Mouse (Mus musculus) gastrocnemius, postnatal 4 days (tissue): ENCODE measurements around the gene Sult1a1. TPM values are rescaled to one million over a fixed set of nuclear protein-coding genes. Genes with fewer than 3 reads are reported as not detected.

Experiments used
- DNase-seq, 2 experiments: peaks; one replicate each; pipeline ENCODE4 v3.0.0; 2021 to 2022; ENCODE audit warnings: low spot score in 2 of 2, mixed read lengths in 2 of 2
- total RNA-seq, 2 experiments: library from RNA; stranded (reverse); gene quantifications; 2 replicates each; pipeline ENCODE4 v1.2.3; 2021

The Sult1a1 gene
- total RNA-seq, 2 experiments from 2014 or later, result 13.1 to 14.2 TPM

GRCm38 (mm10) chr7:126628111-126628510 lies 48.1 kb downstream of the Sult1a1 start:
- DNase-seq, result no peak

GRCm38 (mm10) chr7:126625807-126626600 lies 50.2 kb downstream of the Sult1a1 start:
- DNase-seq, result no peak

GRCm38 (mm10) chr7:126625369-126625768 lies 50.9 kb downstream of the Sult1a1 start:
- DNase-seq, result peak; percentile 56 to 78

- no peak for DNase-seq
These were observed 51.5 kb downstream of the Sult1a1 start for GRCm38 (mm10) chr7:126624774-126625173.

GRCm38 (mm10) chr7:126623381-126623780 lies 52.9 kb downstream of the Sult1a1 start:
- DNase-seq, result no peak

Other genes starting within 250 kb of the Sult1a1 start
- gene Rabep2, start 247.7 kb downstream of the Sult1a1 start, total RNA-seq, result 10 to 100 TPM; 14.0 to 16.2 TPM
- 1,000 to 10,000 TPM; 6,232 to 6,720 TPM for gene Atp2a1, start 213.3 kb downstream of the Sult1a1 start, total RNA-seq
- gene Sh2b1, start 201.0 kb downstream of the Sult1a1 start, total RNA-seq, result 10 to 100 TPM; 52.7 to 57.0 TPM
- gene Tufm, start 189.1 kb downstream of the Sult1a1 start, total RNA-seq, result 100 to 1,000 TPM in 1 of 2 experiments, 10 to 100 TPM in 1; 97.3 to 127 TPM
- gene Atxn2l, start 173.0 kb downstream of the Sult1a1 start, total RNA-seq, result 10 to 100 TPM; 57.0 to 70.7 TPM
- 100 to 1,000 TPM; 181 to 184 TPM for gene Eif3c, start 110.0 kb downstream of the Sult1a1 start, total RNA-seq
- 1 to 10 TPM in 1 of 2 experiments, under 1 TPM in 1; 0.83 to 1.4 TPM for gene Apobr, start 91.5 kb downstream of the Sult1a1 start, total RNA-seq
- gene Cln3, start 90.6 kb downstream of the Sult1a1 start, total RNA-seq, result 10 to 100 TPM; 11.8 to 14.1 TPM
- gene Il27, start 81.5 kb downstream of the Sult1a1 start, total RNA-seq, result not detected
- gene Nupr1, start 45.6 kb downstream of the Sult1a1 start, total RNA-seq, result 10 to 100 TPM; 18.2 to 21.6 TPM
- gene Sgf29, start 27.1 kb downstream of the Sult1a1 start, total RNA-seq, result 10 to 100 TPM; 27.7 to 31.8 TPM
- 10 to 100 TPM; 56.2 to 61.9 TPM for gene Bola2, start 19.0 kb upstream of the Sult1a1 start, total RNA-seq
- gene Slx1b, start 19.4 kb upstream of the Sult1a1 start, total RNA-seq, result 1 to 10 TPM; 7.0 to 7.4 TPM
- 10 to 100 TPM; 11.8 to 14.5 TPM for gene Coro1a, start 31.4 kb upstream of the Sult1a1 start, total RNA-seq
- gene Mapk3, start 83.2 kb upstream of the Sult1a1 start, total RNA-seq, result 10 to 100 TPM; 65.0 to 66.7 TPM
- 1 to 10 TPM; 4.8 to 5.1 TPM for gene Gdpd3, start 89.9 kb upstream of the Sult1a1 start, total RNA-seq
- gene Ypel3, start 100.5 kb upstream of the Sult1a1 start, total RNA-seq, result 10 to 100 TPM; 61.7 to 82.5 TPM
- gene Tbx6, start 105.1 kb upstream of the Sult1a1 start, total RNA-seq, result 1 to 10 TPM in 1 of 2 experiments, under 1 TPM in 1; 0.44 to 1.1 TPM
- 10 to 100 TPM; 74.6 to 74.7 TPM for gene Ppp4c, start 116.1 kb upstream of the Sult1a1 start, total RNA-seq
- 10 to 100 TPM in 1 of 2 experiments, 1 to 10 TPM in 1; 8.4 to 11.2 TPM for gene Fam57b, start 121.2 kb upstream of the Sult1a1 start, total RNA-seq
- gene 4930451I11Rik, start 155.2 kb upstream of the Sult1a1 start, total RNA-seq, result not detected
- under 1 TPM; 0.26 to 0.32 TPM for gene Doc2a, start 171.0 kb upstream of the Sult1a1 start, total RNA-seq
- gene Hirip3, start 185.5 kb upstream of the Sult1a1 start, total RNA-seq, result 10 to 100 TPM; 22.2 to 29.4 TPM
- gene Ino80e, start 185.9 kb upstream of the Sult1a1 start, total RNA-seq, result 10 to 100 TPM; 35.9 to 38.7 TPM
- 10 to 100 TPM; 61.2 to 67.0 TPM for gene Taok2, start 208.3 kb upstream of the Sult1a1 start, total RNA-seq
- gene Tmem219, start 246.5 kb upstream of the Sult1a1 start, total RNA-seq, result 10 to 100 TPM; 22.8 to 23.8 TPM